Mouse (Mus musculus) cerebellum, adult 2 months (tissue): Measurements from ENCODE around the gene Enpp3. TPM values are rescaled to one million over a fixed set of nuclear protein-coding genes. Genes with fewer than 3 reads are reported as not detected.

ENCODE experiments used
- DNase-seq, 2 experiments: peaks; one replicate each; pipeline ENCODE4 v3.0.0; 2021
- H3K27ac ChIP-seq: fragments of 200-500 bp; 2 replicates; pipeline ENCODE4 v1.5.1; 2012; ENCODE audit warnings: low read length, control low read depth, inconsistent platforms; ENCODE audit not compliant: insufficient read depth
- H3K27me3 ChIP-seq: fragments of 200-500 bp; 2 replicates; pipeline ENCODE4 v1.6.1; 2012; ENCODE audit warnings: inconsistent platforms, mild to moderate bottlenecking, low read length, moderate library complexity; ENCODE audit not compliant: control insufficient read depth, insufficient read depth
- H3K4me1 ChIP-seq: fragments of 200-500 bp; 2 replicates; pipeline ENCODE4 v1.6.1; 2011; ENCODE audit warnings: low read length; ENCODE audit not compliant: control insufficient read depth, insufficient read depth
- H3K4me3 ChIP-seq: fragments of 200-500 bp; replicated peaks from 2 replicates; pipeline ENCODE3; 2011; ENCODE audit warnings: mild to moderate bottlenecking, low read depth, low read length, control low read depth; ENCODE audit not compliant: insufficient read depth
- CTCF ChIP-seq: fragments of 200-500 bp; IDR thresholded peaks from 2 replicates; pipeline ENCODE4 v1.5.1; 2011; ENCODE audit warnings: low read depth, mild to moderate bottlenecking, control low read depth, low read length, moderate library complexity, borderline replicate concordance; ENCODE audit not compliant: insufficient read depth
- POLR2A ChIP-seq: fragments of 200-500 bp; IDR thresholded peaks from 2 replicates; pipeline ENCODE4 v1.6.1; 2011; ENCODE audit warnings: low read length, control low read depth, borderline replicate concordance; ENCODE audit not compliant: insufficient read depth
- WGBS: fragments of 180-500 bp; shearing (Covaris S2); methylation state at CpG from one replicate; pipeline ENCODE4 v1.1.7; 2018; 5-methylcytosine and 5-hydroxymethylcytosine counted together
- polyA plus RNA-seq: library from polyadenylated mRNA; depleted of rRNA; stranded (reverse); fragments of >200 nt; gene quantifications from 2 replicates; pipeline ENCODE4 v1.2.3, GENCODE M21; 2012

The Enpp3 gene
- polyA plus RNA-seq, 1 experiment = 1.4 TPM

DNA sequence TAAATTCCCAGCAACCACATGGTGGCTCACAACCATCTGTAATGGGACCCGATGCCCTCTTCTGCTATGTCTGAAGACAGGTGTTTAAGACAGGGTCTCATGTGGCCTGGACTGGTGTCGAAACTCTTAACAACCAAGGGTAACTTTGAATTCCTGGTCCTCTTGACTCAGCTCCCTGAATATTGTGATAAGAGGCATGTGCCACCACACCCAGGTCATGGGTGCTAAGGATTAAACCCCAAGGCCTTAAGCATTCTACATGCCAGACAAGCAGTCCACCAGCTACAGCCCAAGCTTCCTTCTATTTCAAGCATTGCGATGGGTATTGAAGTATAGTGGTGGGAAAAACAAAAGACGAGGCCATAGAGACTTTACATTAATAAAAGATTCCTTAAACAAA, 14.5 kb downstream of the Enpp3 start:
- DNase-seq = no peak
- TF ChIP-seq CTCF (no peak), POLR2A (no peak)
- Histone ChIP-seq H3K27ac (no peak overlapping the region), H3K4me1 (no peaks in the 10 kb centered on the region), H3K4me3 (no peak overlapping the region), H3K27me3 (no peaks in the 10 kb centered on the region)
- 91% methylated on average over 4 of the region's 4 CpGs for WGBS

- H3K27ac ChIP-seq = no peak overlapping the region
- H3K27me3 ChIP-seq = no peaks in the 10 kb centered on the region
- DNase-seq = no peak
- H3K4me1 ChIP-seq = no peaks in the 10 kb centered on the region
- 9% methylated on average over 6 of the region's 6 CpGs for WGBS
- TF ChIP-seq POLR2A (no peak), CTCF (no peak)
- no peak overlapping the region for H3K4me3 ChIP-seq
These were observed 16.5 kb downstream of the Enpp3 start for GRCm38 (mm10) chr10:24826130-24826529.

GRCm38 (mm10) chr10:24825456-24826081, 17.1 kb downstream of the Enpp3 start:
- Histone ChIP-seq H3K27ac (no peak overlapping the region), H3K4me1 (no peaks in the 10 kb centered on the region), H3K27me3 (no peaks in the 10 kb centered on the region), H3K4me3 (no peak overlapping the region)
- TF ChIP-seq CTCF = no peak
- no peak for TF ChIP-seq POLR2A
- DNase-seq = no peak
- WGBS = 76% methylated on average over 7 of the region's 7 CpGs

- no peak for DNase-seq
- TF ChIP-seq CTCF (no peak), POLR2A (no peak)
- H3K4me3 ChIP-seq = no peak overlapping the region
- H3K27ac ChIP-seq = no peak overlapping the region
- H3K4me1 ChIP-seq = no peaks in the 10 kb centered on the region
- H3K27me3 ChIP-seq = no peaks in the 10 kb centered on the region
- WGBS = 80% methylated on average over 8 of the region's 8 CpGs
These were observed 18.0 kb downstream of the Enpp3 start for GRCm38 (mm10) chr10:24824621-24825020.

DNA sequence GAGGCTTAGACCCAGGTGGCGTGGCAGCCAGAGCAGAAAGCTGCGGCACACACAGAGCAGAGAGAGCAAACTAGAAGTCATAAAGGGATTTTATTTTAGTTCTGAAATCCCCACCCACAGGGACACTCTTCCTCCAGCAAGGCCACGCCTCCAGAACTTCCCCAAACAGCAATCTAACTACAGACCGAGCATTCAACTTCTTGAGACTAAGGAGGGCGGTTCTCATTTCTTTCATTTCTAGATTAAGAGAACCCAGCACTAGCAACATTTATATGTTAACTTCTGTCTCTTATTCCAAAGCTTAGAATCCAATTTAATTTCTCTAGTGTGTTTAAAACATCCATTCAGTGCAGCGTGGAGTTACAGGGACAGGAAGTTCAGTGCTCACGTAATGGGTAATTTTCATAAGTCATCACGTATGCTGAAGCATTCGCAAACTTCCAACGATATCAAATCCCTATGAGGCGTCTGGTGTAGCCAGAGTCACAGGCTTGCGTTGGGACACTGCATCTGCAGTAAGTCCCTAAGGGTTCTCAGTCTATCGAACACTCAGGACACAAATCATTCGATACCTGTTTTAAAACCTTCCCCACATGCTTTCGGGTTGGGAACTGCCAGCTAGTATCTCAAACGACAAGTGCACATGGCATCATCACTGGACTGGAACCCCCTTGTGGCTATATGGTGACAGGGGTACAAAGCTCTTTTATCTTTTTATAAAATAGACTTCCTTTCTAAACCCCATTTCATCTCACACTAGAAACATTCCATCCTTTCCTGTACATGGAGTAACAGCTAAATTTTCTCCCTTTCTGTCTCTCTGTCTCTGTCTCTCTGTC, 18.7 kb downstream of the Enpp3 start:
- TF ChIP-seq POLR2A = no peak
- no peak for DNase-seq
- 78% methylated on average over 16 of the region's 16 CpGs for WGBS
- Histone ChIP-seq H3K4me3 (no peak overlapping the region), H3K27ac (no peak overlapping the region), H3K4me1 (no peaks in the 10 kb centered on the region), H3K27me3 (no peaks in the 10 kb centered on the region)

DNA sequence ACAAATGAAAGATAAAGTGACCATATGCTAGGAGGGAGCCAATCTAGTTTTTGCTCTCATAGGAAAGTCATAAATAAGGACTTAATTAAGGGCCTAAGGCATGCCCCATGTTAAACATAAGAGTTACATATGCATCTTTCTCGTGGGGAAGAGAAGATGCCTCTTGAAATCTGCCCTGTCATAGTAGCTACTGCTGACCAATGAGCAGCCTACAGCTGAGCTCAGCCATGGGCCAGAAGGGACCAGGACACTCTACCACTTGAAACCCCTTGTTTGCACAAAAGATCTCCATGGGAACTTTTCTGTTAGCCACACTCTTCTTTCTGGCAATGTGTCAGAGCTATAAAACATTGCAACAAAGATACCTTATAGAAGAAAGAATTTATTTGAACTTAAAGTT, 19.4 kb downstream of the Enpp3 start:
- Histone ChIP-seq H3K4me3 (no peak overlapping the region), H3K4me1 (no peaks in the 10 kb centered on the region), H3K27me3 (no peaks in the 10 kb centered on the region), H3K27ac (no peak overlapping the region)
- TF ChIP-seq CTCF = no peak
- no peak for TF ChIP-seq POLR2A
- no peak for DNase-seq
- 37% methylated on average over 1 of the region's 1 CpGs for WGBS

DNA sequence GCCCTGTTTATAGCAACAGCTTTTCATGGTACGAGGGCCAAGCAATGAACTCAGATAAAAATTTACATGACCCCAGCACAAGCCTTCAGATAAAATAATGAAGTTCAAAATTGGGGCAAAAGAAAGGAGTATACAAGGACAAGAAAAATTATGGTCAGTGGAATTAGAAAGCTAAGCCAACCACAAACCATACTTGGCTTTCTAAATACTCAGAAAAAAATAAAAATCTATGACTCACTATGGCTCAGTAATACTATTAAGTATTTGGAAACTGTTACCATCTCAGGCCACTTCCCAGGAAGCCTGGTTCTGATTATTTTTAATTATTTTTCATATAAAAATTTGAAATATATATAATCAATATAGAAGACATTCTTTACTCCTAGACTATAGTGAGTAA, 19.8 kb downstream of the Enpp3 start:
- no peak for DNase-seq
- Histone ChIP-seq H3K4me1 (no peaks in the 10 kb centered on the region), H3K27ac (no peak overlapping the region), H3K27me3 (no peaks in the 10 kb centered on the region), H3K4me3 (no peak overlapping the region)
- 87% methylated on average over 1 of the region's 1 CpGs for WGBS
- TF ChIP-seq CTCF (no peak), POLR2A (no peak)
